Mouse (Mus musculus) heart, embryonic 13.5 days (tissue): ENCODE results near the gene Mc1r. TPM values are rescaled to one million over a fixed set of nuclear protein-coding genes. Genes with fewer than 3 reads are reported as not detected.
A peak's percentile ranks its signal among the peaks of the same experiment; 100 is the strongest.

Experiments used
- ATAC-seq: fragments of 200-750 bp; cut with Nextera tagmentation; 2 replicates; pipeline ENCODE4 v1.8.0; 2017; ENCODE audit warnings: moderate TSS enrichment; ENCODE audit not compliant: insufficient number of reproducible peaks, low FRiP score, low TSS enrichment; ENCODE audit errors: extremely low read depth
- H3K27ac ChIP-seq: fragments of 300-500 bp; sonication (generic); replicated peaks from 2 replicates; pipeline ENCODE4 v1.5.1; 2015; ENCODE audit warnings: moderate library complexity, mild to moderate bottlenecking, inconsistent platforms
- H3K27me3 ChIP-seq: fragments of 300-500 bp; sonication (generic); replicated peaks from 2 replicates; pipeline ENCODE4 v1.6.1; 2015; ENCODE audit warnings: mild to moderate bottlenecking, inconsistent platforms
- H3K36me3 ChIP-seq: fragments of 300-500 bp; sonication (generic); 2 replicates; pipeline ENCODE4 v1.6.1; 2015; ENCODE audit warnings: mild to moderate bottlenecking, inconsistent platforms
- H3K4me1 ChIP-seq: fragments of 300-500 bp; sonication (generic); 2 replicates; pipeline ENCODE4 v1.6.1; 2015; ENCODE audit warnings: inconsistent platforms
- H3K4me2 ChIP-seq: fragments of 300-500 bp; sonication (generic); 2 replicates; pipeline ENCODE4 v1.6.1; 2015; ENCODE audit warnings: inconsistent platforms, mild to moderate bottlenecking, moderate library complexity
- H3K4me3 ChIP-seq: fragments of 300-500 bp; sonication (generic); 2 replicates; pipeline ENCODE4 v1.5.1; 2015; ENCODE audit warnings: moderate library complexity, mild to moderate bottlenecking, inconsistent platforms
- H3K9ac ChIP-seq: fragments of 300-500 bp; sonication (generic); 2 replicates; pipeline ENCODE4 v1.6.1; 2015; ENCODE audit warnings: inconsistent platforms, mild to moderate bottlenecking, moderate library complexity
- H3K9me3 ChIP-seq: fragments of 300-500 bp; sonication (generic); 2 replicates; pipeline ENCODE4 v1.6.1; 2016; ENCODE audit warnings: inconsistent platforms
- WGBS: fragments of 180-500 bp; shearing (Covaris S2); methylation state at CpG from one replicate; pipeline ENCODE4 v1.1.7; 2015; ENCODE audit warnings: mixed read lengths; 5-methylcytosine and 5-hydroxymethylcytosine counted together
- polyA plus RNA-seq: library from polyadenylated mRNA; unstranded; fragments of >200 nt; fragmentation: Nextera tagmentation; extraction: Ambion mirVana; gene quantifications from 2 replicates; pipeline ENCODE4 v1.2.1, GENCODE M21; 2015

The Mc1r gene
- polyA plus RNA-seq, 1 experiment from 2014 or later, result not detected

DNA sequence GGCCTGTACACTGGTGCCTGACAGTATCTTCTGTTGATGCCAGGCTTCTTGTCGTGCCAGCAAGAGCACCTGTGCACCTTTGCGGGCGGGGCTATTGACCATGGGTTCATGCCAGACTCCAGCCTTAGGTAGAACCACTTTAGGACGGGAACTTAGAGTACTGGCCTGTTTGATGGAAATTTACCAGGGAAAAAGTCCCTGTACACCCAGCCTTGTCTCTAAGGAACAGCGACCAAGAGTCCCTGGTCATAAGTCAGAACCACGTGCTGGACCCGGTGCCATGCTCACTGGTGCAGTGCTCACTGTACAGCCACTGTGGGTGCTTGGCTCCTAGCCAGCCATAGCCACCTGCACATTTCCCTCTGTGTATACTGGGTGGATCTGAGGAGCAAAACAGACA lies 17.9 kb upstream of the Mc1r start:
- H3K9ac ChIP-seq, result no peak overlapping the region
- 91% methylated on average over 7 of the region's 7 CpGs for WGBS
- peaks cover 100% of the 10 kb centered on the region for H3K36me3 ChIP-seq
- H3K4me1 ChIP-seq, result no peaks in the 10 kb centered on the region
- no peak for ATAC-seq
- no peaks in the 10 kb centered on the region for H3K27me3 ChIP-seq
- no peak overlapping the region for H3K27ac ChIP-seq
- H3K4me2 ChIP-seq, result no peak overlapping the region
- H3K4me3 ChIP-seq, result no peak overlapping the region
- H3K9me3 ChIP-seq, result no peaks in the 10 kb centered on the region

- H3K27me3 ChIP-seq, result no peaks in the 10 kb centered on the region
- WGBS, result 93% methylated on average over 13 of the region's 13 CpGs
- H3K36me3 ChIP-seq, result peaks cover 100% of the 10 kb centered on the region
- H3K27ac ChIP-seq, result no peak overlapping the region
- H3K9ac ChIP-seq, result no peak overlapping the region
- no peak overlapping the region for H3K4me3 ChIP-seq
- H3K4me1 ChIP-seq, result no peaks in the 10 kb centered on the region
- ATAC-seq, result no peak
- no peaks in the 10 kb centered on the region for H3K9me3 ChIP-seq
- no peak overlapping the region for H3K4me2 ChIP-seq
These were observed 8.6 kb upstream of the Mc1r start for GRCm38 (mm10) chr8:123398308-123398707.

- 91% methylated on average over 9 of the region's 9 CpGs for WGBS
- no peak overlapping the region for H3K4me3 ChIP-seq
- no peak overlapping the region for H3K4me2 ChIP-seq
- peaks cover 66% of the 10 kb centered on the region for H3K36me3 ChIP-seq
- H3K27ac ChIP-seq, result no peak overlapping the region
- no peaks in the 10 kb centered on the region for H3K9me3 ChIP-seq
- no peak for ATAC-seq
- H3K4me1 ChIP-seq, result peaks cover 9% of the 10 kb centered on the region; the same call in 1 of the 2 replicates
- no peak overlapping the region for H3K9ac ChIP-seq
- peaks cover 3% of the 10 kb centered on the region; the same call in 1 of the 2 replicates for H3K27me3 ChIP-seq
These were observed 5.0 kb upstream of the Mc1r start for GRCm38 (mm10) chr8:123401936-123402335.

DNA sequence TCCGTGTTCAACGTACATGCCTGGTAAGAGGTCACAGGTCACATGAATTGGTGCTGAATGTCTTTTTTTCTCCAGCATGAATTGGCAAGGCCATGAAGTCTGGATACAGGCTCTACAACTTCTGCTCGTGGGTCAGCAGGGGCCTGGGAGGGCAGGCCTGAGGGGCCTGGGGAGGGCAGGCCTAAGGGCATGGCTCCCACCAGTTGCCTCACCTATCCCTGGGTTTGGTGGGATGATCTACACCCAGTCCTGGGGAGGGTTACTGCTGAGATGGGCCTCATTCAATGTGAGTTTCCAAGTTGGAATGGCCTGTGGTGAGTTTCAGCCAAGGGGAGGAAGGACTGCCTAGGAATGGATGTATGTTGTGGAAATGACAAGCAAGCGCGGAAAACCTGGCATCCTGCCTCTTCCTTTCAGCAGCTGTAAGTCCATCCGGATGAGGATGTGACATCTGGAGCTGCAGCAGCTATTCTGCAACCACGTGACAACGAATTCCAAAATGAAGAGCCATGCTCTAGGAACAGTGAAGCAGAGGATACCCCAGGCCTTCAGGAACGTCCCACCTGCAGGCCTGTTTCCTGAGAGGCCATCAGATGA lies 4.1 kb upstream of the Mc1r start:
- WGBS, result 78% methylated on average over 9 of the region's 9 CpGs

GRCm38 (mm10) chr8:123404521-123404920 lies 2.4 kb upstream of the Mc1r start:
- WGBS, result 52% methylated on average over 8 of the region's 8 CpGs
- H3K4me2 ChIP-seq, result no peak overlapping the region
- ATAC-seq, result no peak
- H3K9me3 ChIP-seq, result no peaks in the 10 kb centered on the region
- H3K27me3 ChIP-seq, result peaks cover 18% of the 10 kb centered on the region
- H3K9ac ChIP-seq, result no peak overlapping the region
- H3K27ac ChIP-seq, result no peak overlapping the region
- H3K36me3 ChIP-seq, result peaks cover 41% of the 10 kb centered on the region
- H3K4me3 ChIP-seq, result no peak overlapping the region
- H3K4me1 ChIP-seq, result peaks cover 27% of the 10 kb centered on the region

More for the DNA sequence above, 4.1 kb upstream of the Mc1r start:
- H3K27ac ChIP-seq, result no peak overlapping the region
- no peak overlapping the region for H3K4me2 ChIP-seq
- H3K36me3 ChIP-seq, result peaks cover 58% of the 10 kb centered on the region
- peaks cover 12% of the 10 kb centered on the region for H3K4me1 ChIP-seq
- no peak for ATAC-seq
- no peak overlapping the region for H3K4me3 ChIP-seq
- H3K27me3 ChIP-seq, result peaks cover 12% of the 10 kb centered on the region
- no peaks in the 10 kb centered on the region for H3K9me3 ChIP-seq
- no peak overlapping the region for H3K9ac ChIP-seq

GRCm38 (mm10) chr8:123407612-123408011 lies 705 bp downstream of the Mc1r start:
- ATAC-seq, result no peak
- Histone ChIP-seq H3K27ac (no peak overlapping the region), H3K27me3 (peaks cover 44% of the 10 kb centered on the region), H3K9me3 (no peaks in the 10 kb centered on the region), H3K9ac (no peak overlapping the region), H3K36me3 (peaks cover 10% of the 10 kb centered on the region), H3K4me3 (no peak overlapping the region), H3K4me1 (peaks cover 53% of the 10 kb centered on the region), H3K4me2 (no peak overlapping the region)
- 84% methylated on average over 13 of the region's 13 CpGs for WGBS

DNA sequence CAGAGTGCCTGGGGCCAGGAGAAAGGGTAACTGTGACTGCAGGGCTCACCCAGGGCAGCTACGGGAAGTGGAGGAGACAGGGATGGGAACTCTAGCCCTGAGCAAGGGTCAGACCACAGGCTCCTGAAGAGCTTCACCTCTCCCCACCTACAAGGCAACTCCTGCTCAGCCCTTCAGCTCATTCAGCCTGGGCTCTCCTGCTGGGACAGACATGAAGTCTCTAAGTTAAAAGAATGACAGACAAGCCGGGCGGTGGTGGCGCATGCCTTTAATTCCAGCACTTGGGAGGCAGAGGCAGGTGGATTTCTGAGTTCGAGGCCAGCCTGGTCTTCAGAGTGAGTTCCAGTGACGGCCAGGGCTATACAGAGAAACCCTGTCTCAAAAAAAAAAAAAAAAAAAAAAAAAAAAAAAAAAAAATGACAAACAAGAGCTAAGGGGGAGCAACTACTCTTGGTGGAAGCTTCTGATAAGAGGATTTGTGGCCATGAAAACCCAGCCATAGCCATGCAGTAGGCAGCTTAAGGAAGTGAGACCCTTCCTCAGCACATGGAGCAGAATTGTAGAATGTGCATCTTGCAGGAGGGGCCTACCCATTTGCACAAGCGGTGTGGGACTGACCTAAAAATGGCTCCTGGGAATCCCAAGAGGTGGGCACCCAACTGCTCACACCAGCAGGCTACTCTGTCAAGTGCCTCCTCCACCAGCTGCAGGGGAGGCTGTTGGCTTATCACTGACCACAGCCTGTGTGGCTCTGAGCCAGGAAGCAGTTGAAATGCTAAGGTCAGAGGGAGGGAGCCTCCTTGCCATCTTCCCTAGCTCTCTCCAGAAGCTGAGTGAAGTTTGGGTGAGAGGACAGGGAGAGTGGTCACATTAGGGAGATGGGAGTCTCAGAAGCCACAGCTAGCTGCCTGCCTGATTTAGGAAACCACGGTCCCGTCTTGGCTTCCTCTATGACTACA lies 2.0 kb downstream of the Mc1r start:
- H3K27ac ChIP-seq, result peak overlapping the region; percentile 53
- ATAC-seq, result no peak
- no peak overlapping the region for H3K4me3 ChIP-seq
- peak overlapping the region; percentile 16; the same call in 1 of the 2 replicates for H3K4me2 ChIP-seq
- H3K4me1 ChIP-seq, result peaks cover 53% of the 10 kb centered on the region
- H3K9me3 ChIP-seq, result no peaks in the 10 kb centered on the region
- 48% methylated on average over 9 of the region's 9 CpGs for WGBS
- no peak overlapping the region for H3K9ac ChIP-seq
- no peaks in the 10 kb centered on the region for H3K36me3 ChIP-seq
- H3K27me3 ChIP-seq, result peaks cover 56% of the 10 kb centered on the region

- Histone ChIP-seq H3K27me3 (peaks cover 61% of the 10 kb centered on the region), H3K4me3 (no peak overlapping the region), H3K4me2 (peak overlapping the region; percentile 65; the same call in 1 of the 2 replicates), H3K9me3 (no peaks in the 10 kb centered on the region), H3K36me3 (no peaks in the 10 kb centered on the region), H3K27ac (0 out of 2 replicates have a peak overlapping the region, but pooled peaks have one; percentile 6), H3K9ac (no peak overlapping the region), H3K4me1 (peaks cover 49% of the 10 kb centered on the region)
- 60% methylated on average over 8 of the region's 8 CpGs for WGBS
- ATAC-seq, result no peak
These were observed 3.2 kb downstream of the Mc1r start for GRCm38 (mm10) chr8:123410049-123410587.

DNA sequence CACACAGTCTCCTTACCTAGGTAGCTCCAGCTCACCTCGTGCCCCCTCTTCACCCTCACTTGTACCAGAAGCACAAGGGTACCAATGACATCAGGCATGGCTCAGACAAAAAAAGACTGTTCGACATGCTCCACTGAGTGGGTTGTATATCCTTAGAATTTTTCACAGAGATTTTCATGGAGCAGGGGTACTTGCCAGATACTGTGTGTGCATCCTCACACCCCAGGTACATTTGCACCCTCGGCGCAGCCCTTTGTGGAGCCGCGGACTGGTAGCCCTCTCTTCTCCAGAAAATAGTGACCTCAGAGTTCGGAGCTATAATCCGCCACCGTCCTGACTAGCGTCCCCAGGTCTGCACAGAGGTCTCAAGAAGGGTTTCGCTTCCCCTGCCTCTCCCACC lies 3.9 kb downstream of the Mc1r start:
- peaks cover 49% of the 10 kb centered on the region for H3K4me1 ChIP-seq
- no peak for ATAC-seq
- H3K9me3 ChIP-seq, result no peaks in the 10 kb centered on the region
- H3K4me3 ChIP-seq, result peak overlapping the region; percentile 47
- no peak overlapping the region for H3K27ac ChIP-seq
- WGBS, result 14% methylated on average over 11 of the region's 11 CpGs
- H3K9ac ChIP-seq, result 0 out of 2 replicates have a peak overlapping the region, but pooled peaks have one; percentile 47
- H3K36me3 ChIP-seq, result no peaks in the 10 kb centered on the region
- H3K27me3 ChIP-seq, result peaks cover 61% of the 10 kb centered on the region
- peak overlapping the region; percentile 65 for H3K4me2 ChIP-seq

GRCm38 (mm10) chr8:123411246-123411645 lies 4.3 kb downstream of the Mc1r start, which contains the start of gene Tubb3:
Gene Tubb3, plus strand, starts transcription at chr8:123411424.
- ATAC-seq, result no peak
- H3K36me3 ChIP-seq, result no peaks in the 10 kb centered on the region
- H3K4me2 ChIP-seq, result peak within 1 kb of the TSS; percentile 65
- H3K27ac ChIP-seq, result 0 out of 2 replicates have a peak within 1 kb of the TSS, but pooled peaks have one; percentile 6
- H3K4me1 ChIP-seq, result peaks cover 49% of the 10 kb centered on the region
- H3K9ac ChIP-seq, result peak within 1 kb of the TSS; percentile 47
- peaks cover 61% of the 10 kb centered on the region for H3K27me3 ChIP-seq
- 2% methylated on average over 29 of the region's 29 CpGs for WGBS
- H3K4me3 ChIP-seq, result peak within 1 kb of the TSS; percentile 47
- no peaks in the 10 kb centered on the region for H3K9me3 ChIP-seq

DNA sequence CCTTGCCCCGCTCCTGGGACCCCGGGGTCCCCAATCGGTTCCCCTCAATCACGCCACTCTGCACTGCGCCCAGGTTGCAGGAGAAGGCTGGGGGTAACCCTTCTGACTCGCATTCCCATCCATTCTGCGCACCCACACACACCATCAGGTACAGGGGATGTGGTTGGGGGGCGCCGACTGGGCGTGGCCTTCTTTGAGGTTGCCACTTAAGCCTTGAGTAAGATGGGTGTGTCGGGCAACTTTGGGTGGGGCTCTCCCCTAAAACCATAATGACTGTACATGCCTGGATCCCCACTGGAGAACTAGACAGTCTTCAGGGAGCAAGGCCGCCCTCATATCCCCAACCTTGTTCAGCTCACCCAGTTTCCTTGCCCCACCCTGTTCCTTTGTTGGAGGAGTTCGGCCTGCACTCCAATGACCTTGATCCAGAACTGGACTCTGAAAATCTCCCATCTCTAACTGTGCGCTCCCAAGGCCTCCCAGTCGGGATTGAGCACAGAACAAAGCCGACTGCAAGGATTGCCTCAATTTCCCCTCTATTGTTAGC lies 4.9 kb downstream of the Mc1r start:
- Histone ChIP-seq H3K4me3 (peak overlapping the region; percentile 47), H3K36me3 (no peaks in the 10 kb centered on the region), H3K27ac (no peak overlapping the region), H3K9ac (peak overlapping the region; percentile 47), H3K27me3 (peaks cover 59% of the 10 kb centered on the region), H3K9me3 (no peaks in the 10 kb centered on the region), H3K4me2 (peak overlapping the region; percentile 65), H3K4me1 (peaks cover 44% of the 10 kb centered on the region)
- 10% methylated on average over 16 of the region's 16 CpGs for WGBS
- ATAC-seq, result no peak
